Mouse (Mus musculus) C2C12 (cell line): Measurements from ENCODE around the gene Tgfa.

Experiments
- CTCF ChIP-seq: IDR thresholded peaks from one replicate; pipeline ENCODE4 v1.5.1; 2011; ENCODE audit not compliant: control insufficient read depth, insufficient read depth, insufficient read length
- MYOG ChIP-seq: IDR thresholded peaks from one replicate; pipeline ENCODE4 v1.6.1; 2011; ENCODE audit not compliant: control insufficient read depth, insufficient read length; ENCODE audit errors: extremely low read depth

DNA sequence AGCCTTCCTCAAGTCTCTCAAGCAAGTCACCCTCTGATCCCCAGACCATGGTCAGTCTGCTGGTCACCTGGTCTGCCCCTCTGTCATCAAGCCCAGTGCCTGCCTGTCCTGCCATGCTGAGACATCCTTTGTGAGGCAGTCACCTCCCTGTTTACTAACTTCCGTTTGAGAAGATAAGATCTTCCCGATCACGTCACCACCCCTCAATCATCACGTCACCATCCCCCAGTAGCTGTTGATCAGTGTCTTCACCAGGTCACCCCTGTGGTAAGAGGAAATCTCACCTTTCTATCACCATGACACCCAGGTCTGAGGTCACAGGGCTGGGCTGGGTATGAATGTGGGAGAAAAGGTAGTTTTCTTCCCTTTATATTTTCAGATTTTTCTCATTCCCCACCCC lies 46.5 kb upstream of the Tgfa start:
- TF ChIP-seq CTCF: no peak
- TF ChIP-seq MYOG: no peak
